Comparison of ENCODE assay signal across 10 mouse cellular contexts in genomic region chr12:17510158-17510557, GRCm38 (mm10). TPM values are rescaled to one million over a fixed set of nuclear protein-coding genes. Genes with fewer than 3 reads are reported as not detected.
DNase-seq lines count a peak whose midpoint lies in the region; ATAC-seq lines count a peak whose summit lies in the region.
"Had no signal": no experiment of that assay in that cellular context is flagged by ENCODE, and none has a peak within 500 bp of the region (broad histone marks: within the 10 kb centered on the region; RNA-seq: fewer than 3 reads in every experiment).

No protein-coding gene starts in this region.

- H3K9ac ChIP-seq in liver, embryonic 11.5 days (ENCODE audit: low read depth, low read length), result no peak overlapping the region
- no peak overlapping the region for H3K9ac ChIP-seq in heart, embryonic 12.5 days
- H3K9ac ChIP-seq: limb, embryonic 13.5 days had no signal

- 48% methylated on average over 12 of the region's 12 CpGs for WGBS in liver, embryonic 11.5 days
- 30% methylated on average over 12 of the region's 12 CpGs for WGBS in heart, embryonic 12.5 days
- WGBS in macrophage (ENCODE audit: missing documents), result 46% methylated on average over 11 of the region's 12 CpGs

- no peaks in the 10 kb centered on the region for H3K36me3 ChIP-seq in liver, embryonic 11.5 days (ENCODE audit: control insufficient read depth, insufficient read depth, low read length)
- H3K36me3 ChIP-seq in heart, embryonic 12.5 days, result no peaks in the 10 kb centered on the region
- no peaks in the 10 kb centered on the region for H3K36me3 ChIP-seq in macrophage (ENCODE audit: inconsistent target)
- H3K36me3 ChIP-seq: limb, embryonic 13.5 days had no signal

- DNase-seq in liver (peak; percentile 29), WW6 (ENCODE audit: low read depth, low spot score) (peak; percentile 31)
- DNase-seq in liver, embryonic 11.5 days (ENCODE audit: low spot score), result no peak
- no peak for DNase-seq in cerebellum, postnatal 14 days
- no peak for DNase-seq in urinary bladder, postnatal 10 days (ENCODE audit: low spot score)
- DNase-seq in gastrocnemius, postnatal 36 days, result no peak

- ATAC-seq in liver, embryonic 11.5 days (replicated peaks; ENCODE audit: low FRiP score), result no peak
- ATAC-seq in heart, embryonic 12.5 days (ENCODE audit: insufficient number of reproducible peaks, low FRiP score), result 0 out of 2 replicates have a peak, but pooled peaks have one; percentile 20

- intact Hi-C loops in gastrocnemius, postnatal 36 days (cut with DNase I), result no loop called here

- no peak overlapping the region for H3K4me2 ChIP-seq in liver, embryonic 11.5 days
- no peak overlapping the region for H3K4me2 ChIP-seq in heart, embryonic 12.5 days
- H3K4me2 ChIP-seq: limb, embryonic 13.5 days had no signal

- H3K27me3 ChIP-seq in liver, embryonic 11.5 days (replicated peaks; ENCODE audit: control insufficient read depth, insufficient read depth, low read length), result 0 out of 2 replicates have a peak, but pooled peaks cover 3% of the 10 kb centered on the region
- H3K27me3 ChIP-seq in heart, embryonic 12.5 days (replicated peaks), result 0 out of 2 replicates have a peak, but pooled peaks cover 3% of the 10 kb centered on the region

- H3K4me3 ChIP-seq in liver, embryonic 11.5 days (ENCODE audit: low read depth, low read length), result no peak overlapping the region
- H3K4me3 ChIP-seq in heart, embryonic 12.5 days, result no peak overlapping the region
- H3K4me3 ChIP-seq in macrophage (ENCODE audit: inconsistent target), result no peak overlapping the region
- H3K4me3 ChIP-seq: heart, adult 2 months; limb, embryonic 13.5 days had no signal

- no peak overlapping the region for H3K27ac ChIP-seq in liver, embryonic 11.5 days (ENCODE audit: low read depth, low read length)
- H3K27ac ChIP-seq in heart, embryonic 12.5 days (ENCODE audit: poor library complexity, severe bottlenecking), result no peak overlapping the region
- peak overlapping the region; percentile 17; the same call in 1 of the 2 replicates for H3K27ac ChIP-seq in macrophage
- H3K27ac ChIP-seq: heart, adult 2 months; limb, embryonic 13.5 days had no signal

- peaks cover 25% of the 10 kb centered on the region for H3K4me1 ChIP-seq in liver, embryonic 11.5 days (replicated peaks; ENCODE audit: control insufficient read depth, insufficient read depth, low read length)
- H3K4me1 ChIP-seq in heart, embryonic 12.5 days (replicated peaks), result peaks cover 15% of the 10 kb centered on the region
- H3K4me1 ChIP-seq: limb, embryonic 13.5 days had no signal

- H3K9me3 ChIP-seq in liver, embryonic 11.5 days (ENCODE audit: control insufficient read depth, low read length), result no peaks in the 10 kb centered on the region
- no peaks in the 10 kb centered on the region for H3K9me3 ChIP-seq in heart, embryonic 12.5 days (replicated peaks)
- H3K9me3 ChIP-seq: limb, embryonic 13.5 days had no signal

- no peaks in the 10 kb centered on the region for H3K79me2 ChIP-seq in macrophage (ENCODE audit: inconsistent target)

RNA-seq across cellular contexts. Expression of gene Odc1, which starts 34.4 kb away (rescaled TPM):
- 446 and 497 TPM in 2 replicates for polyA plus RNA-seq in liver, embryonic 11.5 days (2014; fragmentation: Nextera tagmentation; extraction: Ambion mirVana)
- 161 and 167 TPM in 2 replicates for polyA plus RNA-seq in heart, embryonic 12.5 days (2016; fragmentation: Nextera tagmentation; extraction: Ambion mirVana)
- 1,000 to 10,000 TPM in 1 of 26 experiments, 100 to 1,000 TPM in 17, 10 to 100 TPM in 8; 40.7 to 1,413 (median 154) TPM for total RNA-seq in macrophage (2018; cell fraction: chromatin; rRNA removed)
- total RNA-seq in macrophage (2018; cell fraction: cytosol; rRNA removed), result 100 to 1,000 TPM in 13 of 26 experiments, 10 to 100 TPM in 13; 74.5 to 422 (median 99.5) TPM
- total RNA-seq in macrophage (2018; cell fraction: nucleus; rRNA removed), result 100 to 1,000 TPM in 14 of 26 experiments, 10 to 100 TPM in 12; 39.7 to 479 (median 103) TPM
- polyA plus RNA-seq in macrophage (2018), result 39.5 to 194 TPM (median 150 TPM) in 3 replicates
- total RNA-seq in gastrocnemius, postnatal 36 days (2021), result 100 to 1,000 TPM in 1 of 2 experiments, 10 to 100 TPM in 1; 99.8 to 111 TPM

Comparison
In these comparisons a context has a peak if more than half of its experiments do, and no peak if none do; other contexts are left out.
1. DNase-seq: peak in liver (single experiment) and WW6 (single experiment); none in liver, embryonic 11.5 days (single experiment), cerebellum, postnatal 14 days (0 of 2), urinary bladder, postnatal 10 days (single experiment) and gastrocnemius, postnatal 36 days (0 of 2).